Mouse (Mus musculus) embryonic facial prominence, embryonic 13.5 days (tissue): ENCODE measurements around the gene Pip4p1. TPM values are rescaled to one million over a fixed set of nuclear protein-coding genes. Genes with fewer than 3 reads are reported as not detected.
A peak's percentile ranks its signal among the peaks of the same experiment; 100 is the strongest.
"Not testable (repeated sequence)": the region's sequence is repeated elsewhere in the genome, so short reads cannot be mapped to it uniquely, and the experiment has no call there.

ENCODE experiments used
- ATAC-seq: fragments of 200-750 bp; cut with Nextera tagmentation; 2 replicates; pipeline ENCODE4 v1.8.0; 2017; ENCODE audit warnings: low read depth; ENCODE audit not compliant: insufficient number of reproducible peaks, insufficient read depth, low FRiP score, low TSS enrichment
- H3K27ac ChIP-seq: fragments of 300-500 bp; sonication (generic); 2 replicates; pipeline ENCODE4 v1.5.1; 2015; ENCODE audit warnings: moderate library complexity, mild to moderate bottlenecking, inconsistent platforms
- H3K27me3 ChIP-seq: fragments of 300-500 bp; sonication (generic); 2 replicates; pipeline ENCODE4 v1.6.1; 2015; ENCODE audit warnings: mild to moderate bottlenecking, inconsistent platforms
- H3K36me3 ChIP-seq: fragments of 300-500 bp; sonication (generic); 2 replicates; pipeline ENCODE4 v1.6.1; 2015; ENCODE audit warnings: mild to moderate bottlenecking, inconsistent platforms
- H3K4me1 ChIP-seq: fragments of 300-500 bp; sonication (generic); 2 replicates; pipeline ENCODE4 v1.6.1; 2015; ENCODE audit warnings: inconsistent platforms
- H3K4me2 ChIP-seq: fragments of 300-500 bp; sonication (generic); 2 replicates; pipeline ENCODE4 v1.6.1; 2015; ENCODE audit warnings: moderate library complexity, mild to moderate bottlenecking, inconsistent platforms
- H3K4me3 ChIP-seq: fragments of 300-500 bp; sonication (generic); 2 replicates; pipeline ENCODE4 v1.5.1; 2015; ENCODE audit warnings: mild to moderate bottlenecking, inconsistent platforms
- H3K9ac ChIP-seq: fragments of 300-500 bp; sonication (generic); 2 replicates; pipeline ENCODE4 v1.6.1; 2015; ENCODE audit warnings: mild to moderate bottlenecking, inconsistent platforms
- H3K9me3 ChIP-seq: fragments of 300-500 bp; sonication (generic); 2 replicates; pipeline ENCODE4 v1.6.1; 2016; ENCODE audit warnings: inconsistent platforms
- WGBS: fragments of 180-500 bp; shearing (Covaris S2); methylation state at CpG from one replicate; pipeline ENCODE4 v1.1.7; 2015; ENCODE audit warnings: mixed read lengths; 5-methylcytosine and 5-hydroxymethylcytosine counted together
- polyA plus RNA-seq: library from polyadenylated mRNA; unstranded; fragments of >200 nt; fragmentation: Nextera tagmentation; extraction: Ambion mirVana; gene quantifications from 2 replicates; pipeline ENCODE4 v1.2.1, GENCODE M21; 2015

Gene Pip4p1
- polyA plus RNA-seq, 1 experiment from 2014 or later = 56.9 TPM

- H3K4me1 ChIP-seq, H3K9ac ChIP-seq, H3K27me3 ChIP-seq, ATAC-seq, H3K9me3 ChIP-seq, H3K36me3 ChIP-seq, H3K4me3 ChIP-seq, H3K27ac ChIP-seq, H3K4me2 ChIP-seq: not testable (repeated sequence)
- WGBS = 88% methylated on average over 5 of the region's 5 CpGs
These were observed 27.8 kb upstream of the Pip4p1 start for GRCm38 (mm10) chr14:50958289-50958995.

- not testable (repeated sequence) for H3K9me3 ChIP-seq, H3K4me2 ChIP-seq, H3K27me3 ChIP-seq, H3K4me1 ChIP-seq, H3K4me3 ChIP-seq, H3K36me3 ChIP-seq, ATAC-seq, H3K9ac ChIP-seq, H3K27ac ChIP-seq
- 63% methylated on average over 3 of the region's 3 CpGs for WGBS
These were observed 26.5 kb upstream of the Pip4p1 start for GRCm38 (mm10) chr14:50957146-50957545.

GRCm38 (mm10) chr14:50956724-50957123 is 26.1 kb upstream of the Pip4p1 start:
- not testable (repeated sequence) for H3K36me3 ChIP-seq, ATAC-seq, H3K4me1 ChIP-seq, H3K27me3 ChIP-seq, H3K4me3 ChIP-seq, H3K9me3 ChIP-seq, H3K27ac ChIP-seq, H3K4me2 ChIP-seq, H3K9ac ChIP-seq
- WGBS = 81% methylated on average over 6 of the region's 6 CpGs

GRCm38 (mm10) chr14:50955942-50956508 is 25.4 kb upstream of the Pip4p1 start, which contains the start of gene Pnp2:
Gene Pnp2, plus strand, starts transcription at chr14:50955992.
- Histone ChIP-seq H3K4me2 (peak within 1 kb of the TSS; percentile 52), H3K4me3 (peak within 1 kb of the TSS; percentile 23)
- ATAC-seq = peak; percentile 74
- H3K27ac ChIP-seq, H3K27me3 ChIP-seq, H3K9me3 ChIP-seq, H3K4me1 ChIP-seq, H3K9ac ChIP-seq, H3K36me3 ChIP-seq: not testable (repeated sequence)
- 7% methylated on average over 19 of the region's 19 CpGs for WGBS

- Histone ChIP-seq H3K27me3 (no peaks in the 10 kb centered on the region), H3K9ac (no peak overlapping the region), H3K4me3 (no peak overlapping the region), H3K36me3 (peaks cover 10% of the 10 kb centered on the region), H3K4me1 (0 out of 2 replicates have a peak, but pooled peaks cover 4% of the 10 kb centered on the region), H3K27ac (no peak overlapping the region), H3K4me2 (no peak overlapping the region), H3K9me3 (no peaks in the 10 kb centered on the region)
- no peak for ATAC-seq
- WGBS = 87% methylated on average over 10 of the region's 10 CpGs
These were observed 24.8 kb upstream of the Pip4p1 start for GRCm38 (mm10) chr14:50955487-50955886.

DNA sequence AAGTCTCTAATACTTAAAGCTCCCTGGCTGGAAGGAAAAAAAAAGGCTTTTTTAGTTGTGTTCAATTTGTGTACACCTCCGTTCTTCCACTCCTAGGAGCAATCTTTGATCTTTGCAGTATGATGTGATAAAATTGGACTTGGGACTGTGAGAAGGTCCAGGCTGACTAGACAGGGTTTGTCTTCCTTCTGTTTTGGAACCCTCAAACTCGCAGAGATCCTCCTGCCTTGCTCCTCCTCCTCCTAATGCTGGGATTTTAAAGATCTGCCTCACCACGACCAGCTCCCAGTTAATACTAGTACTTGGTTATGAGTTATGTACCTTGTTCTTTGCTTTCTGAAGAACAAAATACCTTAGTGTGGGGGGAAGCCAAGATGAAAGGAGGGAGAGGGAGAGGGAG is 14.9 kb upstream of the Pip4p1 start:
- not testable (repeated sequence) for ATAC-seq, H3K27me3 ChIP-seq, H3K36me3 ChIP-seq, H3K27ac ChIP-seq, H3K4me1 ChIP-seq, H3K9me3 ChIP-seq
- Histone ChIP-seq H3K9ac (0 out of 2 replicates have a peak overlapping the region, but pooled peaks have one; percentile 67), H3K4me3 (peak overlapping the region; percentile 50), H3K4me2 (peak overlapping the region; percentile 69)
- WGBS = 29% methylated on average over 3 of the region's 3 CpGs

DNA sequence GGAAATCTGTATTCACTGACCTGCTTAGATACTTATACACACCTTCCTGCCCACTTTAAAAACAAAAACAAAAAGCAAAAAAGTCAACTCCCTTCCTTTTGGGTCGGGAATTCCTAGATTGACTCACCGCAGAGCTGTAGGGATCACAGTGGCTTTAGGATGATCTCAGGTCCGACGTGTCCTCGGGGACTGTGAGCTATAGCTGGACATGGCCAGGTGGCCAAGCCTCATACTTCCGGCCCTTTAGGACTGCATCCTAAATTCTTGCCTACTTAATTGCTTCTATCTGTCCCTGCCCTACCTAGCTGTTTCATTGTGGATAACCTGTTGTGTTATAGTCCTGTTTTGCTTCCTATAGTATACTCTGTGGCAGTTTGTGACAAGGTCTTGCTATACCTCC is 14.4 kb upstream of the Pip4p1 start:
- not testable (repeated sequence) for ATAC-seq, H3K4me1 ChIP-seq, H3K9me3 ChIP-seq, H3K36me3 ChIP-seq, H3K27me3 ChIP-seq
- 13% methylated on average over 6 of the region's 6 CpGs for WGBS
- H3K4me2 ChIP-seq = peak overlapping the region; percentile 69
- H3K4me3 ChIP-seq = peak overlapping the region; percentile 50
- peak overlapping the region; percentile 67 for H3K9ac ChIP-seq
- H3K27ac ChIP-seq = peak overlapping the region; percentile 89

- not testable (repeated sequence) for H3K27me3 ChIP-seq
- WGBS = 0% methylated on average over 15 of the region's 15 CpGs
These were observed 14.0 kb upstream of the Pip4p1 start for GRCm38 (mm10) chr14:50944668-50945033.

DNA sequence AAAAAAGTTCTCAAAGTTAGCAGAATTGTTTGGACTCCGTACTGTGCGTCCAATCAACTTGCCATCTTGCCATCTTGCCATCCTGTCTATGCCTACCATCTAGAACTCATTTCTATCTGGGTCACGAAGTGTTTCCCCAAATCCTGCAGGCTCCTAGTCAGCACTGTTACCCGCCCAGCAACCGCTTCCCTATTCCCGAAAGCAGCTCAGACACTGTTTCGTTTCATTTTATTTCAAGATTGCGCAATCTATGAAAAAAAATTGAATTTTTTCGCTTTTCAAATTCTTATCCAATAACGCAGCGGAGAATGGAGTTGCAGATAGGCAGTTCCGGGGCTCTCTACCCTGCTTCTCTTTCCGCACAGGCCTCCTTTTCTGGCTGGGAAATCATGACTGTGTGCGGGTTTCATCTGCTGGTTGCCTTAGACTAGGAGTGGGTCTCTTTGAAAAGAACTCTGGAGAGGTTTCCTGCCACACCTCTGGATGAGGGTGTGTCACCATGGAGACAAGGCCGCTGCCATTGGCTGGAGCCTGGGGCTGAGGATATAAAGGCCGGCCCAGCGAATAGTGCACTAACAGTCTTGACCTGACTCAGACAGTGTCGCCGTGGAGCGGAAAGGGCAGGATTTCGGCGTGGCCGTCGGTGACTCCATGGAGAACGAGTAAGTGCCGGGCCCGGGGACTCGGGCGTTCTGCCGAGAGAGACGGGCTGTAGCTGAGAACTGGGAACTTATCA is 13.4 kb upstream of the Pip4p1 start, which contains the start of gene Gm49342:
Gene Gm49342 (plus strand): TSS at position 586 of the 736 bp plus-strand sequence.
- Histone ChIP-seq H3K9me3 (no peaks in the 10 kb centered on the region), H3K27me3 (no peaks in the 10 kb centered on the region), H3K27ac (peak within 1 kb of the TSS; percentile 89), H3K9ac (peak within 1 kb of the TSS; percentile 67), H3K36me3 (0 out of 2 replicates have a peak, but pooled peaks cover under 1% of the 10 kb centered on the region), H3K4me3 (peak within 1 kb of the TSS; percentile 50), H3K4me1 (peaks cover 6% of the 10 kb centered on the region), H3K4me2 (peak within 1 kb of the TSS; percentile 69)
- WGBS = 16% methylated on average over 31 of the region's 31 CpGs
- ATAC-seq = peak; percentile 95

More at GRCm38 (mm10) chr14:50944668-50945033, 14.0 kb upstream of the Pip4p1 start:
- H3K9me3 ChIP-seq, H3K4me1 ChIP-seq, H3K36me3 ChIP-seq: not testable (repeated sequence)
- Histone ChIP-seq H3K4me2 (peak overlapping the region; percentile 69), H3K9ac (peak overlapping the region; percentile 67), H3K4me3 (peak overlapping the region; percentile 50), H3K27ac (peak overlapping the region; percentile 89)
- peak; percentile 94 for ATAC-seq

GRCm38 (mm10) chr14:50938940-50939339 is 8.3 kb upstream of the Pip4p1 start:
- no peaks in the 10 kb centered on the region for H3K4me1 ChIP-seq
- no peak overlapping the region for H3K27ac ChIP-seq
- no peak overlapping the region for H3K4me2 ChIP-seq
- H3K36me3 ChIP-seq = no peaks in the 10 kb centered on the region
- WGBS = 39% methylated on average over 2 of the region's 2 CpGs
- no peak overlapping the region for H3K4me3 ChIP-seq
- no peak for ATAC-seq
- H3K9ac ChIP-seq = no peak overlapping the region
- H3K27me3 ChIP-seq = no peaks in the 10 kb centered on the region
- no peaks in the 10 kb centered on the region for H3K9me3 ChIP-seq

DNA sequence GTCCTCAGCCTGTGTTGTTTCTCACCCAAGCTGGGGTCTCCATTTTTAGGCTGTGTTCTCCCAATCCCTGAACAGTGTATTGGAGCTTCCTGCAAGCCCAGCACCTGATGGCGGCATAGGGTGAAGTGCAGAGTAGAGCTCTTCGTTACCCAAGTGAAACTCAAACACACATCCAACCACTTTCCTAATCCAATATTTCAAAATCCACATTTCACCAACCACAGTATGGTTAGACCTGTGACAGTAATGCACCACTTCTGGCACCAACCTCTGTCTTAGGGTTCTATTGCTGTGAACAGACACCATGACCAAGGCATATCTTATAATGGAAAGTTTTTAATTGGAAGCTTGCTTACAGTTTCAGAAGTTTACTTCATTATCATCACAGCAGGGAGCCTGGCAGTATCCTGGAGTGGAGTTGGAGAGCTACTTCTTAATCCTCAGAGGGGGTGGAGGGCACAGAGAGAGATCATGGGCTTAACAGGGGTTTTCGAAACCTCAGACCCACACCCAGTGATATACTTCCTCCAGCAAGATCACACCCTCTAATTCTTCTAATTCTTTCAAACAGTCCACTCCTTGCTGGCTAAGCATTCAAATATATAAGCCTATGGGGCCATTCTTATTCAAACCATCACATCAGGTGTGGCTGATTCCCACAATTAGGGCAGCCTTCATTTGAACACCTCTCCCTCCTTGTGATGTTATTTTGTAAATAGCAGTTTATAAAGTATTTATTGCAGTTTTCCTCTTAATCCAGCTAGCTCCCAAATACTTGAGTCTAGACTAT is 7.7 kb upstream of the Pip4p1 start:
- Histone ChIP-seq H3K36me3 (no peaks in the 10 kb centered on the region), H3K4me3 (no peak overlapping the region), H3K9me3 (no peaks in the 10 kb centered on the region), H3K27ac (no peak overlapping the region), H3K27me3 (no peaks in the 10 kb centered on the region), H3K4me2 (no peak overlapping the region), H3K9ac (no peak overlapping the region), H3K4me1 (no peaks in the 10 kb centered on the region)
- 86% methylated on average over 3 of the region's 3 CpGs for WGBS
- ATAC-seq = no peak
